Mouse (Mus musculus) intestine, postnatal 0 days (tissue): ENCODE measurements at regions not wholly inside any gene's neighbourhood (a gene's known extent, or its start where the extent isn't known, plus 50 kb on each side); places are given as distances from the start of the nearest gene placed in this dataset.

ENCODE experiments used
- ATAC-seq: fragments of 200-750 bp; cut with Nextera tagmentation; 2 replicates; pipeline ENCODE4 v1.8.0; 2017; ENCODE audit warnings: mild to moderate bottlenecking, moderate TSS enrichment, moderate library complexity
- H3K27ac ChIP-seq: fragments of 300-500 bp; sonication (generic); 2 replicates; pipeline ENCODE4 v1.5.1; 2014; ENCODE audit warnings: mild to moderate bottlenecking, low read depth, low read length, moderate library complexity
- H3K27me3 ChIP-seq: fragments of 300-500 bp; sonication (generic); replicated peaks from 2 replicates; pipeline ENCODE4 v1.6.1; 2014; ENCODE audit warnings: low read length, mixed read lengths; ENCODE audit not compliant: control insufficient read depth, insufficient read depth
- H3K36me3 ChIP-seq: fragments of 300-500 bp; sonication (generic); 2 replicates; pipeline ENCODE4 v1.6.1; 2014; ENCODE audit warnings: mild to moderate bottlenecking, moderate library complexity; ENCODE audit not compliant: control insufficient read depth, insufficient read depth
- H3K4me1 ChIP-seq: fragments of 300-500 bp; sonication (generic); replicated peaks from 2 replicates; pipeline ENCODE4 v1.6.1; 2014; ENCODE audit warnings: antibody characterized with exemption, low read length, mixed read lengths; ENCODE audit not compliant: control insufficient read depth, insufficient read depth
- H3K4me2 ChIP-seq: fragments of 300-500 bp; sonication (generic); replicated peaks from 2 replicates; pipeline ENCODE4 v1.6.1; 2014; ENCODE audit warnings: low read depth, mild to moderate bottlenecking, moderate library complexity
- H3K4me3 ChIP-seq: fragments of 300-500 bp; sonication (generic); 2 replicates; pipeline ENCODE4 v1.5.1; 2014; ENCODE audit warnings: low read depth, low read length
- H3K9ac ChIP-seq: fragments of 300-500 bp; sonication (generic); 2 replicates; pipeline ENCODE4 v1.6.1; 2014; ENCODE audit warnings: mild to moderate bottlenecking, low read depth, low read length
- H3K9me3 ChIP-seq: fragments of 300-500 bp; sonication (generic); 2 replicates; pipeline ENCODE4 v1.6.1; 2016; ENCODE audit warnings: mixed run types; ENCODE audit not compliant: control insufficient read depth
- CTCF ChIP-seq: sonication (generic); IDR thresholded peaks from 2 replicates; pipeline ENCODE4 v1.5.1; 2016; ENCODE audit warnings: low read depth, mild to moderate bottlenecking, control low read depth, antibody characterized with exemption, moderate library complexity
- WGBS: fragments of 180-500 bp; shearing (Covaris S2); extraction: QIAGEN DNeasy Blood & Tissue Kit; methylation state at CpG from one replicate; pipeline ENCODE4 v1.1.7; 2014; 5-methylcytosine and 5-hydroxymethylcytosine counted together

DNA sequence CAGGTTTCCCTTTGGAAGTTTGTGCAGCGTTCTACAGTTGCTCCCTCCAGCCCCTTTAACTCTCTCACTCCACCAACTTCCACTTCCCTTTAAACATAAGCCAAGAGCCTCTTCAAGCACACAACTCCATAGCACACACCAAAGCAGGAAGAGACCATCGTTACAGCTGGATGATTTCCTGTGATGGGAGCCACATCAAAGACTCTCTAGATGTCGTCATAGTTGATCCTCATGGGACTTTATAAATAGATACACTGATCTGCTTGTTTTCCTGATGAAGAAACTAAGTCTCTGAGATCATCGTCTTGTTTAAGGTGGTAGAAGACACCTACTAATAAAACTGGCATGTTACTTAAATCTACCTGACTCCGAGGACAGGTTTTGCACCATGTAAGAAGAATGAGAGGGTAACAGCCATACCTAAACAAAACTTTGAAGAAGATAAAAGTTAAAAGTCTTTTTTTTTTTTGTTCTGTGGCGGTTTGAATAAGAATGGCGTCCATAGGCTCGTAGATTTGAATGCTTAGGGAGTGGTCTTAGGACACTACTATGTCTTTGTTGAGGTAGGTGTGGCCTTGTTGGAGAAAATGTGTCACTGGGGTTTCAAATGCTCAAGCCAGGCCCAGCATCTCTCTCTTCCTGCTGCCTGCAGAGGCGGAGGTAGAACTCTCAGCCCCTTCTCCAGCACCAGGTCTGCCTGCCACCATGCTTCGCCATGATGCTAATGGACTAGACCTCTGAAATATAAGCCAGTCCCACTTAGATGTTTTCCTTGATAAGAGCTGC lies 97.8 kb upstream of the Cnot2 start:
- H3K4me3 ChIP-seq: no peak overlapping the region
- no peak for ATAC-seq
- no peaks in the 10 kb centered on the region for H3K36me3 ChIP-seq
- H3K9ac ChIP-seq: no peak overlapping the region
- no peak overlapping the region for H3K27ac ChIP-seq
- no peaks in the 10 kb centered on the region for H3K27me3 ChIP-seq
- TF ChIP-seq CTCF: no peak
- no peak overlapping the region for H3K4me2 ChIP-seq
- H3K9me3 ChIP-seq: no peaks in the 10 kb centered on the region
- no peaks in the 10 kb centered on the region for H3K4me1 ChIP-seq
- WGBS: 85% methylated on average over 10 of the region's 10 CpGs

DNA sequence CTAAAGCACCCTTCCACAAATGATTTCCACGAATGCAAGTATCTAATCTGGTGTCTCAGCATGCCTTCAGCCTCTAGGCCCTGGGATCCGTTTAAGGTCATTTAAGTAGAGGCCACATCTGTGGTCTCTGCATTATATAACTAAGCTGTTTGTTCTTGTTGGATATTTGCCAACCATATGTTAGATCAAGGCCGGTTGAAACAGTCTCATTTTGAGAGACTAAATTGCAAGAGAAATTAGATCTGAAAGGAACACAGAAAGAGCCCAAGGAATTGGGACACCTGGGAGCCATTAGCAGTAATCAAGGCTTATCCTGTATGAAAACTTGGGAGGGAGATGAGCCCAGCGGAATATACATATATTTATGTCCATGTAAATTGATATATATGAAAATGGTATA lies 96.6 kb upstream of the Cnot2 start:
- Histone ChIP-seq H3K9ac (no peak overlapping the region), H3K27ac (no peak overlapping the region), H3K9me3 (no peaks in the 10 kb centered on the region), H3K36me3 (no peaks in the 10 kb centered on the region), H3K4me1 (no peaks in the 10 kb centered on the region), H3K27me3 (no peaks in the 10 kb centered on the region), H3K4me3 (no peak overlapping the region), H3K4me2 (no peak overlapping the region)
- no peak for ATAC-seq
- WGBS: 51% methylated on average over 4 of the region's 4 CpGs
- TF ChIP-seq CTCF: no peak

DNA sequence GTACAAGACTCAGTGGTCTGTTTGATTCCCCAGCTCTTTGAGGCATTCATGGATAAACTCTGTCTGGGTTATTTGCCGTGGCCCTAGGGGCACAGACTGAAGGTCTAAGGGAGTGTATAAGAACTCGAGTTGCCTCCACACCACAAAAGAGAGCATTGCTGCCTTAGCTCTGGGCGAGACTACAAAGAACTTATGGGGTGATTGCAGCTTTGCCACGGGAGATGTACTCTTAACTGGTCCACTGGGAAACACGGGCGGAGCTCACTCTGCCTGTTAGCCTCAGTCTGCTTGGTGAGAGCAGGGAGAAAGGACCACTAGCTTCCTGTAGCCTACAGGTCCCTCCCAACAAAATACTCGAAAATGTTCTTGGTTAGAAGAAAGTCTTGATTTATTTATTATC lies 93.9 kb upstream of the Cnot2 start:
- Histone ChIP-seq H3K27me3 (no peaks in the 10 kb centered on the region), H3K4me3 (no peak overlapping the region), H3K4me1 (no peaks in the 10 kb centered on the region), H3K9ac (no peak overlapping the region), H3K4me2 (no peak overlapping the region), H3K27ac (no peak overlapping the region), H3K9me3 (no peaks in the 10 kb centered on the region), H3K36me3 (no peaks in the 10 kb centered on the region)
- ATAC-seq: no peak
- 75% methylated on average over 7 of the region's 7 CpGs for whole genome bisulfite sequencing
- no peak for TF ChIP-seq CTCF

DNA sequence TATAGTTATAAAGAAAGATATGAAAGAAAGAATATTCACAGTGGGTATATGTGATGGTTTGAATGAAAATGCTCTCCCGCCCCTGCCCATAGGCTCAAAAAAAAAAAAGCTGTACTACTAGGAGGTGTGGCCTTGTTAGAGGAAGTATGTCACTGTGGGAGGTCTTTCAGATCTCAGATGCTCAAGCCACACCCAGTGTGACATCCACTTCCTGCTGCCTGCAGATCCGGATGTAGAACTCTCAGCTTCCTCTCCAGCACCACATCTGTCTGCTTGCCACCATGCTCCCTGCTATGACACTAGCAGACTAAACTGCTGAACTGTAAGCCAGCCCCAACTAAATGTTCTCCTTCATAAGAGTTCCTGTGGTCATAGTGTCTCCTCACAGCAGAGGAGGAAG lies 93.0 kb upstream of the Cnot2 start:
- no peak overlapping the region for H3K9ac ChIP-seq
- no peaks in the 10 kb centered on the region for H3K36me3 ChIP-seq
- WGBS: 73% methylated on average over 2 of the region's 2 CpGs
- H3K4me3 ChIP-seq: no peak overlapping the region
- no peaks in the 10 kb centered on the region for H3K4me1 ChIP-seq
- no peak overlapping the region for H3K27ac ChIP-seq
- ATAC-seq: no peak
- no peaks in the 10 kb centered on the region for H3K27me3 ChIP-seq
- H3K4me2 ChIP-seq: no peak overlapping the region
- H3K9me3 ChIP-seq: no peaks in the 10 kb centered on the region
- no peak for TF ChIP-seq CTCF

DNA sequence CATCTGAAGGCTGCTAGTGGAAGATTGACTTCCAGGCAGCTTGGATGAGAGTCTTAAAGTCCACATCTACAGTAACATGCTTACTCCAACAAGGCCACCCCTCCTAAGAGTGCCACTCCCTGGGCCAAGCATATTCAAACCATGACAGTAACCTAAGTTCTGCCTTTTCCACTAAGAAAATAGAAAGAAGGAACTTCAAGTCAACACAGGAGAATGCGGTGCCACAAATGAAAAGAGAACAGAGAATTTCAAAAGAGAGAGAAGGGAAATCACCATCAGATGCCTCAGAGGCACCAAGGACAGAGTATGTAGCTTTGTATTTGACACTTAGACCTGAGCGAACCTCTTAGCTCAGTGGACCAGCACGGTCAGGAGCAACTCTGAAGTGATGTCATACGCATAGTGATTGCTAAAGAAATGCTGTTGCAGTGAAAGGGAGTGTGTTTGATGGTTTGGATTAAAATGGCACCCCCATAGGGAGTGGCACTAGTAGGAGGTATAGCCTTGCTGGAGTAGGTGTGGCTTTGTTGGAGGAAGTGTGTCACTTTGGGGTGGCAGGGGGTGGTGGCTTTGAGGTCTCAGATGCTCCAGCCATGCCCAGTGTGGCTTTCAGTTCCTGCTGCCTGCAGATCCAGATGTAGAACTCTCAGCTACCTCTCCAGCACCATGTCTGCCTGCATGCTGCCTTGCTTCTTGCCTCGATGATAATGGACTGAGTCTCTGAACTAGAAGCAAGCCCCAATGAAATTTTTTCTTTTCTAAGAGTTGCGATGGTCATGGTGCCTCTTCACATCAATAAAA lies 77.1 kb upstream of the Cnot2 start:
- Histone ChIP-seq H3K27ac (no peak overlapping the region), H3K4me2 (no peak overlapping the region), H3K4me3 (no peak overlapping the region), H3K27me3 (no peaks in the 10 kb centered on the region), H3K36me3 (no peaks in the 10 kb centered on the region), H3K4me1 (no peaks in the 10 kb centered on the region), H3K9me3 (no peaks in the 10 kb centered on the region), H3K9ac (no peak overlapping the region)
- WGBS: 96% methylated on average over 6 of the region's 6 CpGs
- ATAC-seq: no peak
- no peak for TF ChIP-seq CTCF

DNA sequence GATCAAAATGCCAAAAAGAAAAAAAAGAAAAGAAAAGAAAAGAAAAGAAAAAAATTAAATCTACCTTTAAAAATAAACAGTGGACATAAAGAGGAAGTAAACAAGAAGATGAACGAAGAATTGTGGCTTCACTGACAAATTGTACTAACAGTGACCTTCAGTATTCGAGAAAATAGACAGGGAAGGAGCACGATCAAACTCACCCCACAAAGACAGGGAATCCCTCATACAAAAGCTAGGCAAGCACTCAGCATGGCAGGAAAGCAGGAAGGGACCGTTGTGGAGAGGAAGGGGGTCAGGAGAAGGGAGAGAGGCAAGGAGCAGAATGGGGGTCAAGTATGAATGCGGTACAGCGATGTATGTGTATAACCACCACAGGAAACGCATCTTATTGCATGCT lies 74.6 kb upstream of the Cnot2 start:
- Histone ChIP-seq H3K9me3 (no peaks in the 10 kb centered on the region), H3K27ac (no peak overlapping the region), H3K4me3 (no peak overlapping the region), H3K4me2 (no peak overlapping the region), H3K9ac (no peak overlapping the region), H3K27me3 (no peaks in the 10 kb centered on the region), H3K4me1 (no peaks in the 10 kb centered on the region), H3K36me3 (no peaks in the 10 kb centered on the region)
- no peak for TF ChIP-seq CTCF
- ATAC-seq: no peak
- WGBS: 60% methylated on average over 7 of the region's 7 CpGs
